Comparison of ENCODE assay signal across 14 mouse cellular contexts in the genomic region with DNA sequence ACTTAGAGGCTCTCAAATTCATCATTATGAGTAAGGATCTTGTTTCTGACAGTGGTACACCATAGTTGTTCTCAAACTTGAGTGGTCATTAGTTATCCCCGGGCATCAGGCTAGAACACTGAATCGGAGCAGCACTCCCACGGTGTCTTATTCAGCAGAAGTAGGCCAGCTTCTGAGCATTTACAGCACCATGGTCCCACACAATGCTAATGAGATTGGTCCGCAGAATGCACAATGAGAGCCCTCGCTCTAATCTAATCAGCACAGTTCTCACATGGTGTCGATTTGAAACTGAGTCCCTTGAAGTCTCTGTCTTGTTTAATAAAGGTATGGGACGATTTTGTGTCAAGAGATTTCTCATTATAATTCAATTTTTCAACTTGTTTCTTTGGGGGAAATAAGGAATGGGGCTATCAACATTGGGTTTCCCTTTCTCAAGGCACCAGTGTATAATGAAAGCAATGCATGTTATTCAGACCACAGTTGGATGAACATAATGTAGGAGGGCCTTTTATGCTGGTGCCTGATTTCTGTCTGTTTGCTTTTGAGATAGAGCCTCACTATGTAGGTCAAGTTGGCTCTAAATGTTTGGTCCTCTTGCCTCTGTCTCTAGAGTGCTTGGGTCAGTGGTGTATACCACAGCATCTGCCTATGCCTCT.
A peak's percentile ranks its signal among the peaks of the same experiment; 100 is the strongest.
DNase-seq lines count a peak whose midpoint lies in the region; ATAC-seq and TF ChIP-seq lines count a peak whose summit lies in the region.
"Had no signal": no experiment of that assay in that cellular context is flagged by ENCODE, and none has a peak within 500 bp of the region (broad histone marks: within the 10 kb centered on the region; RNA-seq: fewer than 3 reads in every experiment).

No protein-coding gene starts in this region.

- WGBS in forebrain, embryonic 10.5 days, result 33% methylated on average over 7 of the region's 7 CpGs
- WGBS in forebrain, postnatal 0 days, result 14% methylated on average over 7 of the region's 7 CpGs
- 29% methylated on average over 7 of the region's 7 CpGs for WGBS in midbrain, embryonic 16.5 days
- WGBS in intestine, embryonic 15.5 days, result 82% methylated on average over 7 of the region's 7 CpGs
- 73% methylated on average over 7 of the region's 7 CpGs for WGBS in heart, adult 2 months

- TF ChIP-seq EP300 in heart, adult 2 months (IDR thresholded peaks at IDR 0.05; ENCODE audit: insufficient read depth, low read depth, low read length), result no peak

- H3K27me3 ChIP-seq in forebrain, embryonic 10.5 days (ENCODE audit: poor library complexity, severe bottlenecking), result no peaks in the 10 kb centered on the region
- H3K27me3 ChIP-seq in forebrain, postnatal 0 days (ENCODE audit: insufficient read depth, low read length), result no peaks in the 10 kb centered on the region
- H3K27me3 ChIP-seq in midbrain, embryonic 16.5 days (ENCODE audit: control insufficient read depth, insufficient read depth, low read depth, low read length), result no peaks in the 10 kb centered on the region
- no peaks in the 10 kb centered on the region for H3K27me3 ChIP-seq in intestine, embryonic 15.5 days (replicated peaks)
- no peaks in the 10 kb centered on the region for H3K27me3 ChIP-seq in heart, adult 2 months (ENCODE audit: control insufficient read depth, insufficient read depth, low read length)
- H3K27me3 ChIP-seq: limb, embryonic 12.5 days; megakaryocyte, embryonic 14.5 days had no signal

- H3K27ac ChIP-seq in layer of hippocampus, adult 2 months, result peak overlapping the region; percentile 77
- no peak overlapping the region for H3K27ac ChIP-seq in forebrain, embryonic 10.5 days
- no peak overlapping the region for H3K27ac ChIP-seq in forebrain, postnatal 0 days (ENCODE audit: low read depth, low read length)
- H3K27ac ChIP-seq in midbrain, embryonic 16.5 days (ENCODE audit: low read length), result no peak overlapping the region
- no peak overlapping the region for H3K27ac ChIP-seq in intestine, embryonic 15.5 days
- H3K27ac ChIP-seq in heart, adult 2 months, result no peak overlapping the region
- H3K27ac ChIP-seq: limb, embryonic 12.5 days; stomach, postnatal 0 days had no signal

- TF ChIP-seq CTCF in layer of hippocampus, adult 2 months (conservative IDR thresholded peaks at IDR 0.05), result no peak
- no peak for TF ChIP-seq CTCF in forebrain, postnatal 0 days (IDR thresholded peaks at IDR 0.05; ENCODE audit: low read depth)
- TF ChIP-seq CTCF in heart, adult 2 months (IDR thresholded peaks at IDR 0.05), result no peak

- no peaks in the 10 kb centered on the region for H3K9me3 ChIP-seq in forebrain, embryonic 10.5 days
- no peaks in the 10 kb centered on the region for H3K9me3 ChIP-seq in forebrain, postnatal 0 days (ENCODE audit: low read length)
- no peaks in the 10 kb centered on the region for H3K9me3 ChIP-seq in midbrain, embryonic 16.5 days (replicated peaks; ENCODE audit: control insufficient read depth, low read length, poor library complexity, severe bottlenecking)
- no peaks in the 10 kb centered on the region for H3K9me3 ChIP-seq in intestine, embryonic 15.5 days
- H3K9me3 ChIP-seq: limb, embryonic 12.5 days had no signal

- intact Hi-C loops in heart, adult 2 months (cut with DNase I), result no loop called here

- H3K4me1 ChIP-seq in forebrain, embryonic 10.5 days, result peaks cover 27% of the 10 kb centered on the region
- no peaks in the 10 kb centered on the region for H3K4me1 ChIP-seq in forebrain, postnatal 0 days (ENCODE audit: insufficient read depth)
- H3K4me1 ChIP-seq in midbrain, embryonic 16.5 days (ENCODE audit: control insufficient read depth, insufficient read depth, low read length), result peaks cover 4% of the 10 kb centered on the region; the same call in 1 of the 2 replicates
- no peaks in the 10 kb centered on the region for H3K4me1 ChIP-seq in intestine, embryonic 15.5 days (replicated peaks)
- no peaks in the 10 kb centered on the region for H3K4me1 ChIP-seq in heart, adult 2 months (ENCODE audit: control insufficient read depth, insufficient read depth, low read length)
- H3K4me1 ChIP-seq: limb, embryonic 12.5 days; megakaryocyte, embryonic 14.5 days had no signal

- no peaks in the 10 kb centered on the region for H3K36me3 ChIP-seq in forebrain, embryonic 10.5 days (replicated peaks)
- no peaks in the 10 kb centered on the region for H3K36me3 ChIP-seq in forebrain, postnatal 0 days (ENCODE audit: insufficient read depth)
- H3K36me3 ChIP-seq in midbrain, embryonic 16.5 days (ENCODE audit: control insufficient read depth, insufficient read depth, low read length), result no peaks in the 10 kb centered on the region
- no peaks in the 10 kb centered on the region for H3K36me3 ChIP-seq in intestine, embryonic 15.5 days
- H3K36me3 ChIP-seq in heart, adult 2 months (ENCODE audit: control insufficient read depth, insufficient read depth, low read length), result no peaks in the 10 kb centered on the region
- H3K36me3 ChIP-seq: limb, embryonic 12.5 days had no signal

- no peak overlapping the region for H3K4me3 ChIP-seq in layer of hippocampus, adult 2 months
- H3K4me3 ChIP-seq in forebrain, embryonic 10.5 days, result no peak overlapping the region
- no peak overlapping the region for H3K4me3 ChIP-seq in forebrain, postnatal 0 days (ENCODE audit: low read depth, low read length)
- no peak overlapping the region for H3K4me3 ChIP-seq in midbrain, embryonic 16.5 days (ENCODE audit: low read depth, low read length)
- H3K4me3 ChIP-seq in intestine, embryonic 15.5 days (replicated peaks), result no peak overlapping the region
- no peak overlapping the region for H3K4me3 ChIP-seq in heart, adult 2 months
- H3K4me3 ChIP-seq: limb, embryonic 12.5 days; megakaryocyte, embryonic 14.5 days had no signal

- ATAC-seq in forebrain, postnatal 0 days, result peak; percentile 43
- 0 out of 2 replicates have a peak, but pooled peaks have one; percentile 36 for ATAC-seq in midbrain, embryonic 16.5 days
- no peak for ATAC-seq in intestine, embryonic 15.5 days

- no peak for TF ChIP-seq POLR2A in heart, adult 2 months (IDR thresholded peaks at IDR 0.05; ENCODE audit: insufficient read depth, low read depth, low read length)

- peak in 1 of 2 experiments; percentile 21 for DNase-seq in layer of hippocampus, adult 2 months (ENCODE audit: low spot score in 2 of 2)
- no peak for DNase-seq in layer of hippocampus, postnatal 36 days
- DNase-seq in forebrain, embryonic 10.5 days (ENCODE audit: extremely low spot score, low spot score), result peak; percentile 15
- DNase-seq in forebrain, postnatal 0 days, result no peak
- DNase-seq in heart, adult 2 months, result no peak
- DNase-seq: adrenal gland, postnatal 14 days; gastrocnemius, postnatal 36 days; kidney, adult 18-20 months; lung, embryonic 14.5 days had no signal

- H3K9ac ChIP-seq in forebrain, postnatal 0 days, result no peak overlapping the region
- no peak overlapping the region for H3K9ac ChIP-seq in midbrain, embryonic 16.5 days (ENCODE audit: low read depth, low read length)
- no peak overlapping the region for H3K9ac ChIP-seq in intestine, embryonic 15.5 days
- no peak overlapping the region for H3K9ac ChIP-seq in heart, adult 2 months (ENCODE audit: low read depth, low read length)
- H3K9ac ChIP-seq: limb, embryonic 12.5 days; lung, embryonic 14.5 days had no signal

- no peaks in the 10 kb centered on the region for H3K79me2 ChIP-seq in heart, adult 2 months (replicated peaks; ENCODE audit: control insufficient read depth, insufficient read depth, low read length)

- no peak overlapping the region for H3K4me2 ChIP-seq in forebrain, postnatal 0 days (ENCODE audit: low read depth)
- H3K4me2 ChIP-seq in midbrain, embryonic 16.5 days (ENCODE audit: low read length), result no peak overlapping the region
- H3K4me2 ChIP-seq in intestine, embryonic 15.5 days (replicated peaks), result no peak overlapping the region
- H3K4me2 ChIP-seq: limb, embryonic 12.5 days; lung, embryonic 14.5 days had no signal
